Mouse (Mus musculus) spleen, adult 2 months (tissue): ENCODE measurements around the gene Gm17268. TPM values are rescaled to one million over a fixed set of nuclear protein-coding genes. Genes with fewer than 3 reads are reported as not detected.

Experiments
- DNase-seq, 2 experiments: peaks; one replicate each; pipeline versions ENCODE4 v3.0.0 to v3.0.0-alpha.2; 2012 to 2021; ENCODE audit warnings: low spot score in 2 of 2, low read depth in 1 of 2
- H3K27ac ChIP-seq: fragments of 200-500 bp; 2 replicates; pipeline ENCODE4 v1.5.1; 2012; ENCODE audit warnings: low read length, inconsistent platforms; ENCODE audit not compliant: insufficient read depth
- H3K27me3 ChIP-seq: fragments of 200-500 bp; 2 replicates; pipeline ENCODE4 v1.6.1; 2012; ENCODE audit warnings: mild to moderate bottlenecking, moderate library complexity, low read length, inconsistent platforms; ENCODE audit not compliant: control insufficient read depth, insufficient read depth
- H3K36me3 ChIP-seq: fragments of 200-500 bp; 2 replicates; pipeline ENCODE4 v1.6.1; 2012; ENCODE audit warnings: mild to moderate bottlenecking, low read length, inconsistent platforms; ENCODE audit not compliant: control insufficient read depth, insufficient read depth
- H3K4me1 ChIP-seq: fragments of 200-500 bp; 2 replicates; pipeline ENCODE4 v1.6.1; 2011; ENCODE audit warnings: inconsistent platforms; ENCODE audit not compliant: control insufficient read depth, insufficient read depth, insufficient read length
- H3K4me3 ChIP-seq: fragments of 200-500 bp; 2 replicates; pipeline ENCODE4 v1.5.1; 2011; ENCODE audit warnings: mild to moderate bottlenecking, inconsistent platforms; ENCODE audit not compliant: insufficient read depth, insufficient read length; ENCODE audit errors: extremely low read depth
- CTCF ChIP-seq: fragments of 200-500 bp; IDR thresholded peaks from 2 replicates; pipeline ENCODE4 v1.5.1; 2011; ENCODE audit warnings: mild to moderate bottlenecking, inconsistent platforms; ENCODE audit not compliant: insufficient read depth, insufficient read length, insufficient replicate concordance; ENCODE audit errors: extremely low read depth
- POLR2A ChIP-seq: fragments of 200-500 bp; IDR thresholded peaks from 2 replicates; pipeline ENCODE4 v1.6.1; 2011; ENCODE audit warnings: low read depth, low read length, inconsistent platforms
- WGBS: fragments of 180-500 bp; shearing (Covaris S2); methylation state at CpG from one replicate; pipeline ENCODE4 v1.1.7; 2018; 5-methylcytosine and 5-hydroxymethylcytosine counted together
- polyA plus RNA-seq: library from polyadenylated mRNA; depleted of rRNA; stranded (reverse); fragments of >200 nt; gene quantifications from 2 replicates; pipeline ENCODE4 v1.2.3, GENCODE M21; 2012

Gene Gm17268
- polyA plus RNA-seq, 1 experiment, result not detected

GRCm38 (mm10) chr11:82032678-82033344 is 5.6 kb downstream of the Gm17268 start:
- H3K4me1 ChIP-seq, result no peaks in the 10 kb centered on the region
- no peaks in the 10 kb centered on the region for H3K36me3 ChIP-seq
- H3K27me3 ChIP-seq, result no peaks in the 10 kb centered on the region
- no peak for TF ChIP-seq POLR2A
- no peak for TF ChIP-seq CTCF
- no peak overlapping the region for H3K4me3 ChIP-seq
- DNase-seq, result no peak
- 61% methylated on average over 8 of the region's 8 CpGs for WGBS
- no peak overlapping the region for H3K27ac ChIP-seq

- no peak overlapping the region for H3K27ac ChIP-seq
- no peak for DNase-seq
These were observed 6.2 kb downstream of the Gm17268 start for GRCm38 (mm10) chr11:82032136-82032535.

DNA sequence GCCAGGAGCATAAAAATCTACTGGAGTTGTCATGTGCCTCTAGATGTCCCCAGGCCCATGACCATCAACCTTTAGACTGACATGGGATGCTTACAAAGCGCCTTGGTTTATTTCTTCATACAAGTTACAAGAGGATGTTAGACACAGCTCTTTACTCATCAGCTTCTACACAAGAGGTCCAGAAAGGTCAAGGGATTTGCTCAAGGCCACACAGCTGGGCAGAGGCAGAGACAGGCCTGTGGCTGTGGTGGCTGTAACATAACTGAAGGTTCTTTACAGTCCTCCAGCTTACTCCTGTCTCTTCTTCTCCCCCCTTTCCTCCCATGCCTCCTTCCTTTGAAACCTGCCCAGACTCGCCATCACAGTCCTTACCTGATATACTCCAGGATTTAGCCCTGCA is 8.2 kb downstream of the Gm17268 start:
- Histone ChIP-seq H3K27me3 (no peaks in the 10 kb centered on the region), H3K36me3 (no peaks in the 10 kb centered on the region), H3K4me3 (no peak overlapping the region), H3K4me1 (no peaks in the 10 kb centered on the region), H3K27ac (no peak overlapping the region)
- WGBS, result 74% methylated on average over 2 of the region's 2 CpGs
- no peak for DNase-seq
- TF ChIP-seq CTCF, result no peak
- TF ChIP-seq POLR2A, result no peak

More at GRCm38 (mm10) chr11:82032136-82032535, 6.2 kb downstream of the Gm17268 start:
- TF ChIP-seq POLR2A, result no peak
- TF ChIP-seq CTCF, result no peak
- Histone ChIP-seq H3K27me3 (no peaks in the 10 kb centered on the region), H3K4me3 (no peak overlapping the region), H3K36me3 (no peaks in the 10 kb centered on the region), H3K4me1 (no peaks in the 10 kb centered on the region)

DNA sequence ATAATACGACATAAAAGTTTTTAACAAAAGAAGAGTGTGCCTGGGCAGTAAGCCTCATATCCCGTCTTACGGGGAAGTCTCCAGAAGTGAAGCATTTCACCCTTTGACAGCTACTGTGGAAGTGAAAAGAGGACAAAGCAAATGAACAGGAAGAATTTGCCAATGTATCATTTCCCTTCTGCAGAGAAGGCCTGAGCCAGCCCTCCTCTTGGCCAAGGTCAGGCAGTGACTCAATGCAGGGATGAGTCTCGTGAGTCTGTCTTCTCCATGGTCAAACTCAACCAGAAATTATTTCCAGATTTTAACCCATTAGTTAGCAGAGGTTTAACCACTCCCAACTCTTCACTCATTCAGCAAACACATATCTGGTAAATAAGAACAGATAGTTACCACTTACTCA is 14.6 kb downstream of the Gm17268 start:
- H3K27ac ChIP-seq, result no peak overlapping the region
- H3K27me3 ChIP-seq, result no peaks in the 10 kb centered on the region
- WGBS, result 69% methylated on average over 4 of the region's 4 CpGs
- no peak for TF ChIP-seq POLR2A
- TF ChIP-seq CTCF, result no peak
- no peak for DNase-seq
- no peaks in the 10 kb centered on the region for H3K4me1 ChIP-seq
- H3K4me3 ChIP-seq, result no peak overlapping the region
- no peaks in the 10 kb centered on the region for H3K36me3 ChIP-seq

GRCm38 (mm10) chr11:82022504-82023056 is 15.8 kb downstream of the Gm17268 start:
- no peaks in the 10 kb centered on the region for H3K36me3 ChIP-seq
- DNase-seq, result no peak
- H3K4me3 ChIP-seq, result no peak overlapping the region
- 24% methylated on average over 6 of the region's 6 CpGs for WGBS
- H3K27ac ChIP-seq, result no peak overlapping the region
- no peaks in the 10 kb centered on the region for H3K4me1 ChIP-seq
- TF ChIP-seq POLR2A (no peak), CTCF (no peak)
- no peaks in the 10 kb centered on the region for H3K27me3 ChIP-seq

GRCm38 (mm10) chr11:82021406-82021805 is 17.0 kb downstream of the Gm17268 start:
- Histone ChIP-seq H3K27ac (no peak overlapping the region), H3K4me1 (no peaks in the 10 kb centered on the region), H3K27me3 (no peaks in the 10 kb centered on the region), H3K36me3 (no peaks in the 10 kb centered on the region), H3K4me3 (no peak overlapping the region)
- DNase-seq, result no peak
- TF ChIP-seq POLR2A (no peak), CTCF (no peak)
- WGBS, result 8% methylated on average over 3 of the region's 3 CpGs

GRCm38 (mm10) chr11:82019793-82020192 is 18.6 kb downstream of the Gm17268 start:
- Histone ChIP-seq H3K4me3 (no peak overlapping the region), H3K36me3 (no peaks in the 10 kb centered on the region), H3K4me1 (no peaks in the 10 kb centered on the region), H3K27ac (no peak overlapping the region), H3K27me3 (no peaks in the 10 kb centered on the region)
- DNase-seq, result no peak
- TF ChIP-seq POLR2A (no peak), CTCF (no peak)
